Mouse (Mus musculus) heart, postnatal 0 days (tissue): Measurements from ENCODE around the gene Coq9. TPM values are rescaled to one million over a fixed set of nuclear protein-coding genes. Genes with fewer than 3 reads are reported as not detected.

Experiments used
- ATAC-seq: fragments of 200-750 bp; cut with Nextera tagmentation; 2 replicates; pipeline ENCODE4 v1.8.0; 2017; ENCODE audit warnings: low read depth, moderate number of reproducible peaks, moderate library complexity; ENCODE audit not compliant: insufficient read depth
- DNase-seq: peaks from one replicate; pipeline ENCODE4 v3.0.0-alpha.2; 2016; ENCODE audit warnings: low spot score
- H3K27ac ChIP-seq: fragments of 300-500 bp; sonication (generic); 2 replicates; pipeline ENCODE4 v1.5.1; 2014; ENCODE audit warnings: low read depth, mild to moderate bottlenecking
- H3K27me3 ChIP-seq: fragments of 300-500 bp; sonication (generic); 2 replicates; pipeline ENCODE4 v1.6.1; 2014; ENCODE audit warnings: low read length, mixed read lengths; ENCODE audit not compliant: control insufficient read depth, insufficient read depth
- H3K36me3 ChIP-seq: fragments of 300-500 bp; sonication (generic); replicated peaks from 2 replicates; pipeline ENCODE4 v1.6.1; 2014; ENCODE audit warnings: low read length, mixed read lengths; ENCODE audit not compliant: control insufficient read depth, insufficient read depth
- H3K4me1 ChIP-seq: fragments of 300-500 bp; sonication (generic); 2 replicates; pipeline ENCODE4 v1.6.1; 2014; ENCODE audit warnings: antibody characterized with exemption; ENCODE audit not compliant: control insufficient read depth, insufficient read depth
- H3K4me2 ChIP-seq: fragments of 300-500 bp; sonication (generic); 2 replicates; pipeline ENCODE4 v1.6.1; 2014; ENCODE audit warnings: low read depth, mild to moderate bottlenecking, low read length, moderate library complexity
- H3K4me3 ChIP-seq: fragments of 300-500 bp; sonication (generic); 2 replicates; pipeline ENCODE4 v1.5.1; 2014; ENCODE audit warnings: low read depth, low read length
- H3K9ac ChIP-seq: fragments of 300-500 bp; sonication (generic); replicated peaks from 2 replicates; pipeline ENCODE4 v1.6.1; 2014; ENCODE audit warnings: low read depth, low read length, mixed read lengths
- H3K9me3 ChIP-seq: fragments of 300-500 bp; sonication (generic); replicated peaks from 2 replicates; pipeline ENCODE4 v1.6.1; 2016; ENCODE audit warnings: low read length; ENCODE audit not compliant: control insufficient read depth
- CTCF ChIP-seq: IDR thresholded peaks from 2 replicates; pipeline ENCODE4 v1.5.1; 2016; ENCODE audit warnings: antibody characterized with exemption, control low read depth, low read depth
- EP300 ChIP-seq: IDR thresholded peaks from 2 replicates; pipeline ENCODE4 v1.6.1; 2016; ENCODE audit warnings: antibody characterized with exemption, low read depth
- WGBS: fragments of 180-500 bp; shearing (Covaris S2); extraction: QIAGEN DNeasy Blood & Tissue Kit; methylation state at CpG from one replicate; pipeline ENCODE4 v1.1.7; 2014; 5-methylcytosine and 5-hydroxymethylcytosine counted together
- polyA plus RNA-seq: library from polyadenylated mRNA; unstranded; fragments of >200 nt; fragmentation: Nextera tagmentation; extraction: Ambion mirVana; gene quantifications from 2 replicates; pipeline ENCODE4 v1.2.1, GENCODE M21; 2015
- total RNA-seq: library from RNA; depleted of rRNA; stranded (reverse); fragments of >200 nt; gene quantifications from 2 replicates; pipeline ENCODE4 v1.2.3, GENCODE M21; 2014; ENCODE audit warnings: low replicate concordance

Gene Coq9
- total and polyA plus RNA-seq, 2 experiments from 2014 or later = 290 to 677 TPM

GRCm38 (mm10) chr8:94814556-94814955 lies 23.6 kb upstream of the Coq9 start:
- no peak overlapping the region for H3K4me3 ChIP-seq
- TF ChIP-seq EP300 = no peak
- peak; percentile 49 for TF ChIP-seq CTCF
- no peak for DNase-seq
- H3K27ac ChIP-seq = no peak overlapping the region
- no peaks in the 10 kb centered on the region for H3K36me3 ChIP-seq
- H3K9ac ChIP-seq = no peak overlapping the region
- no peaks in the 10 kb centered on the region for H3K9me3 ChIP-seq
- 0% methylated on average over 1 of the region's 1 CpGs for WGBS
- H3K4me1 ChIP-seq = no peaks in the 10 kb centered on the region
- ATAC-seq = no peak
- no peak overlapping the region for H3K4me2 ChIP-seq
- H3K27me3 ChIP-seq = no peaks in the 10 kb centered on the region

- no peaks in the 10 kb centered on the region for H3K4me1 ChIP-seq
- peaks cover 22% of the 10 kb centered on the region for H3K36me3 ChIP-seq
- 81% methylated on average over 11 of the region's 11 CpGs for WGBS
- no peak overlapping the region for H3K4me2 ChIP-seq
- ATAC-seq = no peak
- H3K9ac ChIP-seq = no peak overlapping the region
- no peak overlapping the region for H3K4me3 ChIP-seq
- H3K27ac ChIP-seq = no peak overlapping the region
- no peak for DNase-seq
- no peaks in the 10 kb centered on the region for H3K9me3 ChIP-seq
- H3K27me3 ChIP-seq = no peaks in the 10 kb centered on the region
- TF ChIP-seq CTCF = no peak
- no peak for TF ChIP-seq EP300
Observed at GRCm38 (mm10) chr8:94817933-94818332, 20.2 kb upstream of the Coq9 start.

GRCm38 (mm10) chr8:94819671-94820179 lies 18.4 kb upstream of the Coq9 start:
- Histone ChIP-seq H3K4me2 (no peak overlapping the region), H3K27me3 (no peaks in the 10 kb centered on the region), H3K9ac (no peak overlapping the region), H3K4me3 (no peak overlapping the region), H3K36me3 (peaks cover 38% of the 10 kb centered on the region), H3K9me3 (no peaks in the 10 kb centered on the region), H3K27ac (no peak overlapping the region), H3K4me1 (no peaks in the 10 kb centered on the region)
- TF ChIP-seq CTCF = no peak
- no peak for TF ChIP-seq EP300
- ATAC-seq (no peak), DNase-seq (no peak)
- WGBS = 51% methylated on average over 6 of the region's 6 CpGs

GRCm38 (mm10) chr8:94820553-94820952 lies 17.6 kb upstream of the Coq9 start:
- Histone ChIP-seq H3K4me3 (no peak overlapping the region), H3K4me2 (no peak overlapping the region), H3K4me1 (no peaks in the 10 kb centered on the region), H3K36me3 (peaks cover 46% of the 10 kb centered on the region), H3K27ac (no peak overlapping the region), H3K9ac (no peak overlapping the region), H3K27me3 (no peaks in the 10 kb centered on the region), H3K9me3 (no peaks in the 10 kb centered on the region)
- DNase-seq (no peak), ATAC-seq (no peak)
- TF ChIP-seq CTCF (no peak), EP300 (no peak)
- WGBS = 83% methylated on average over 7 of the region's 7 CpGs

GRCm38 (mm10) chr8:94821381-94821780 lies 16.7 kb upstream of the Coq9 start:
- H3K9ac ChIP-seq = no peak overlapping the region
- no peak overlapping the region for H3K27ac ChIP-seq
- DNase-seq = no peak
- no peak for ATAC-seq
- no peak for TF ChIP-seq EP300
- no peak for TF ChIP-seq CTCF
- no peak overlapping the region for H3K4me2 ChIP-seq
- 95% methylated on average over 2 of the region's 2 CpGs for WGBS
- H3K4me1 ChIP-seq = no peaks in the 10 kb centered on the region
- peaks cover 53% of the 10 kb centered on the region for H3K36me3 ChIP-seq
- H3K27me3 ChIP-seq = no peaks in the 10 kb centered on the region
- no peak overlapping the region for H3K4me3 ChIP-seq
- no peaks in the 10 kb centered on the region for H3K9me3 ChIP-seq
